Mouse (Mus musculus) inflammation-experienced regulatory T-cells, adult 6 months (primary cell): ENCODE measurements at regions not wholly inside any gene's neighbourhood (a gene's known extent, or its start where the extent isn't known, plus 50 kb on each side); places are given as distances from the start of the nearest gene placed in this dataset.
A peak's percentile ranks its signal among the peaks of the same experiment; 100 is the strongest.
"Not testable (repeated sequence)": the region's sequence is repeated elsewhere in the genome, so short reads cannot be mapped to it uniquely, and the experiment has no call there.

Source experiments
- ATAC-seq: one replicate; pipeline ENCODE4 v1.8.0; 2017

- ATAC-seq, result peak; percentile 77
Observed at GRCm38 (mm10) chr15:38129330-38129729, 704.0 kb downstream of the 4930447A16Rik start.

- ATAC-seq, result no peak
Observed at GRCm38 (mm10) chr15:38129861-38130631, 704.7 kb downstream of the 4930447A16Rik start.

- no peak for ATAC-seq
Observed at GRCm38 (mm10) chr15:38130632-38131028, 705.3 kb downstream of the 4930447A16Rik start.

GRCm38 (mm10) chr15:38139639-38140038 lies 714.3 kb downstream of the 4930447A16Rik start:
- ATAC-seq, result no peak

GRCm38 (mm10) chr15:38143495-38143894 lies 718.1 kb downstream of the 4930447A16Rik start:
- no peak for ATAC-seq

- no peak for ATAC-seq
Observed at GRCm38 (mm10) chr15:38151654-38152053, 726.3 kb downstream of the 4930447A16Rik start.

GRCm38 (mm10) chr15:38153821-38154220 lies 728.5 kb downstream of the 4930447A16Rik start:
- ATAC-seq, result not testable (repeated sequence)

- no peak for ATAC-seq
Observed at GRCm38 (mm10) chr15:38159161-38159560, 733.8 kb downstream of the 4930447A16Rik start.

- ATAC-seq, result no peak
Observed at GRCm38 (mm10) chr15:38163721-38164120, 738.4 kb downstream of the 4930447A16Rik start.

GRCm38 (mm10) chr15:38164848-38165247 lies 739.5 kb downstream of the 4930447A16Rik start:
- no peak for ATAC-seq

- ATAC-seq, result no peak
Observed at GRCm38 (mm10) chr15:38165881-38166445, 740.6 kb downstream of the 4930447A16Rik start.

- no peak for ATAC-seq
Observed at GRCm38 (mm10) chr15:38166476-38166875, 741.1 kb downstream of the 4930447A16Rik start.

- ATAC-seq, result no peak
Observed at GRCm38 (mm10) chr15:38167618-38168152, 742.3 kb downstream of the 4930447A16Rik start.

GRCm38 (mm10) chr15:38169191-38169590 lies 743.8 kb downstream of the 4930447A16Rik start:
- no peak for ATAC-seq
